Mouse (Mus musculus) c-Kit-negative CD71-positive TER-119-positive erythroid progenitor cells, embryonic 14.5 days (primary cell): ENCODE measurements at regions not wholly inside any gene's neighbourhood (a gene's known extent, or its start where the extent isn't known, plus 50 kb on each side); places are given as distances from the start of the nearest gene placed in this dataset.
"Not testable (repeated sequence)": the region's sequence is repeated elsewhere in the genome, so short reads cannot be mapped to it uniquely, and the experiment has no call there.

ENCODE experiments used
- DNase-seq: peaks from one replicate; pipeline ENCODE4 v3.0.0-alpha.2; 2013; ENCODE audit warnings: low read depth, low spot score

GRCm38 (mm10) chr10:68956539-68956938 is 194.7 kb upstream of the Rhobtb1 start:
- no peak for DNase-seq

GRCm38 (mm10) chr10:68961376-68961775 is 189.9 kb upstream of the Rhobtb1 start:
- DNase-seq, result no peak

GRCm38 (mm10) chr10:68963090-68963489 is 188.1 kb upstream of the Rhobtb1 start:
- no peak for DNase-seq

GRCm38 (mm10) chr10:68965271-68965670 is 186.0 kb upstream of the Rhobtb1 start:
- DNase-seq, result no peak

GRCm38 (mm10) chr10:68967976-68968968 is 183.0 kb upstream of the Rhobtb1 start:
- no peak for DNase-seq

- DNase-seq, result no peak
Measured at GRCm38 (mm10) chr10:68970521-68970920, 180.7 kb upstream of the Rhobtb1 start.

- no peak for DNase-seq
Measured at GRCm38 (mm10) chr10:68974771-68975170, 176.5 kb upstream of the Rhobtb1 start.

- no peak for DNase-seq
Measured at GRCm38 (mm10) chr10:68976443-68977025, 174.7 kb upstream of the Rhobtb1 start.

GRCm38 (mm10) chr10:68978115-68978514 is 173.1 kb upstream of the Rhobtb1 start:
- DNase-seq, result no peak

- no peak for DNase-seq
Measured at GRCm38 (mm10) chr10:68979949-68980348, 171.3 kb upstream of the Rhobtb1 start.

- no peak for DNase-seq
Measured at GRCm38 (mm10) chr10:68982288-68982687, 168.9 kb upstream of the Rhobtb1 start.

GRCm38 (mm10) chr10:68990584-68990983 is 160.7 kb upstream of the Rhobtb1 start:
- DNase-seq, result no peak

- DNase-seq, result no peak
Measured at GRCm38 (mm10) chr10:68999610-69000009, 151.6 kb upstream of the Rhobtb1 start.

- DNase-seq, result no peak
Measured at GRCm38 (mm10) chr10:69001654-69002435, 149.4 kb upstream of the Rhobtb1 start.

GRCm38 (mm10) chr10:69005199-69005872 is 145.9 kb upstream of the Rhobtb1 start:
- DNase-seq, result no peak

GRCm38 (mm10) chr10:69008679-69009078 is 142.6 kb upstream of the Rhobtb1 start:
- DNase-seq, result not testable (repeated sequence)

GRCm38 (mm10) chr10:69020811-69021743 is 130.2 kb upstream of the Rhobtb1 start:
- DNase-seq, result no peak

GRCm38 (mm10) chr10:69033410-69033809 is 117.8 kb upstream of the Rhobtb1 start:
- DNase-seq, result no peak

- DNase-seq, result no peak
Measured at GRCm38 (mm10) chr10:69034390-69035120, 116.7 kb upstream of the Rhobtb1 start.

GRCm38 (mm10) chr10:69035536-69035935 is 115.7 kb upstream of the Rhobtb1 start:
- DNase-seq, result not testable (repeated sequence)
